Mouse (Mus musculus): ENCODE measurements around the gene Lrat. TPM values are rescaled to one million over a fixed set of nuclear protein-coding genes. Genes with fewer than 3 reads are reported as not detected.

The Lrat gene
- 0.01 and 0.02 TPM in 2 replicates for polyA plus RNA-seq (2012; rRNA removed)

DNA sequence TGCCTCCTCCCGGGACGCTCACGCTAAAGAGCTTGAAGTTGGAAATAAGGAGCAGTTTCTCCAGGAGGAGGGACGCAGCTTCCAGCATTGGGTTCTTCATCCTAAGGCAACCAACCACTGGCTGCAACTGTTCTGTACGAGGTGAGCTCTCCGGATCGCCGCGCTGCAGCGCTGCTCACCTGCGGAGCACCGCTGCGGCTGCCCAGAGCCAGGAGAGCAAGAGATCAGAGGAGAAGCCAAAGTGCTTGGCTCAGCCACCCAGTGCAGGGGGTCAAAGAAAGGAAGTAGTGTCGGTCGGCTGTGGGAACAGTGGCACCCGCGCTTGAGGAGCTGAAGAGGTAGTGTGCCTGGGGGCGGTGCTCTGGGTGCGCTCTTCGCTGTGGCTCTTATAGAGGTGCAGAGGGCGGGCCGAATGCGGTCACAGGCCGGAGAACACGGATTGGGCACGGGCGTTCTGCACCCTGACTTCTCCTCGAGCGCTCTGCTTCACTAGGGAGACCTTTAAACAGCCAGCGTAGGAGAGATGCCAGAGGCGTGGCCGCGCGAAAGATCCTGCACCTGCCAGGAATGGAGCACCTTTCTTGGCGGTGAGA lies at the start of gene Lrat:
TSS of gene Lrat (minus strand) at position 361 of the 593 bp plus-strand sequence.

DNA sequence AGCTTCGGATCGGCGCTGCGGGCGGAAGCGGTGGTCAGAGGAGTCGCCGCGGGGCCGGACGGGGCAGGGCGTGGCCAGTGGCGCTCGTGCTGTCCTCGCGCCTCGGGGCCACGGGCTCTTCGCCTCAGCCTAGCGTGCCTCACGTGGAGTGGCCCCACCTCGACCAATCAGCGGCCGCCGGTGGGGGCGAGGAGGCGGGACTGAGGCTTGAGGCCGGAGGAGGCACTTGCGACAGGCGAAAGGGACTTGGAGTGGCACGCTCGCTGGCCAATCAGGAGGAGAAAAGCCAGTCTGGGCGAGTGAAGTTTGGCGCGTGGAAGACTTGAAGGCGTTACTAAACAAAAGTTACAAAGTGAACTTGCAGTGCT lies 27.4 kb downstream of the Lrat start, which contains the start of gene Rbm46:
TSS of gene Rbm46 (minus strand) at position 112 of the 368 bp plus-strand sequence.

Other genes starting within 250 kb of the Lrat start
- 1.6 and 2.2 TPM in 2 replicates for gene Rbm46, start 27.5 kb downstream of the Lrat start, polyA plus RNA-seq (2012; rRNA removed)
- 4.2 and 10.2 TPM in 2 replicates for gene Fgg, start 103.8 kb upstream of the Lrat start, polyA plus RNA-seq (2012; rRNA removed)
- 3.0 and 9.4 TPM in 2 replicates for gene Fga, start 122.1 kb upstream of the Lrat start, polyA plus RNA-seq (2012; rRNA removed)
- 4.3 and 10.8 TPM in 2 replicates for gene Fgb, start 145.9 kb upstream of the Lrat start, polyA plus RNA-seq (2012; rRNA removed)
- 90.4 and 124 TPM in 2 replicates for gene Plrg1, start 151.5 kb upstream of the Lrat start, polyA plus RNA-seq (2012; rRNA removed)
- gene Dchs2, start 224.0 kb upstream of the Lrat start, polyA plus RNA-seq (2012; rRNA removed): 0.22 and 0.46 TPM in 2 replicates

Data from central nervous system, embryonic 11.5 days (tissue).